Mouse (Mus musculus) ES-CJ7 (cell line): ENCODE results near the gene Acvr1c.
A peak's percentile ranks its signal among the peaks of the same experiment; 100 is the strongest.

Experiments used
- DNase-seq: peaks from one replicate; pipeline ENCODE4 v3.0.0; 2011; ENCODE audit warnings: low read depth, low spot score

The Acvr1c gene

DNA sequence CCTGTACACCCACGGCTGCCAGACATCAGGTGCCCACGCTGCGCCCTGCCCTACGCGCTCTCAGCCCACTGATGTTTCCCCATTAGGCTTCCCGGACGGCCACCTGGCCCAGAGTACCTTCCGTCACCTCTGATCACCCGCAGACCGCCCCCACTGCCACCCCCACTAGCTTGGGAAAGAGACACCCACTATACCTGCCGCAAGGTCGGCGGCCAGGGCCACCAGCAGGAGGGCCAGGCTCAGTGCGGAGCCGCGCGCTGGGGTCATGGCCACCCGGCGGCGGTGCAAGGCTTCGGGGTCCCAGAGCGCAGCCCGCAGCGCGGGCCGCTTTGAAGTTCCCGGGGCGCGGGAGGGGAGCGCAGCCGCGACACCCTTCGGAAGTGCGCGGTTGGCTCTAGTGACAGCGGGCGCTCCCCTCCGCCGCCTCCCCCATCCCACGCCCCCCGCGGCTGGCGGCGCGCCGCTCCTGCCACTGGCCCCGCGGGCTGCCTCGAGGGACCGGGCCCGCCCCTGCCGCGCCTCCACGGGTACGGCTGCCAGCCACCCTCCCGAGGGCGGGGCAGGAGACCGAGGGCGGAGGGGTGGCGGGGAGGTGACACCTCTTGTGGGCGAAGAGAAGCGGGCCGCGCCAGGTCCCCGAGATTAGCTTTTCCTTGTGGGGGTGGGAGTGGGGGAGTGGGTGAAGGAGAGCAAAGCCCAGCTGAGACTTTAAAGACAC lies at the start of gene Acvr1c:
Acvr1c (minus strand) TSS at position 482 of the 718 bp plus-strand sequence.
- DNase-seq: peak; percentile 9

DNA sequence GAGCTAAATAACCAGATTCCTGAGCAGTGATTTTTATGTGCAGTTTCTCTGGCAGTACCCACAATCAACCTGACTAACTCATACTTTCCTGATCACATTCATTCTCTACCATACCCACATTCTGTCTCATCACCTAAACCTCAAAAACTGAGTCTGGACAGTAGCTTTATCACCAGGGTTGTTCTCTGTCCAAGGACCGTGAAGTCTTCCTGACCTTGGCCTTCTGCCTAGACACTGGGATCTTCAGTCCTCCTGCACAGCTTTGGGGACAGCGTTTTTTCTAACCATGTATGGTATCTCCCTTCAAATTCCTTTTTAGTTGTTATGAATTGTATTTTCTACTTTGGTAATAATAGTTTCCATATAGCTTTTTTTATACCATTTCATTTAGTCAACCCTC lies 45.8 kb upstream of the Acvr1c start:
- DNase-seq: no peak

DNA sequence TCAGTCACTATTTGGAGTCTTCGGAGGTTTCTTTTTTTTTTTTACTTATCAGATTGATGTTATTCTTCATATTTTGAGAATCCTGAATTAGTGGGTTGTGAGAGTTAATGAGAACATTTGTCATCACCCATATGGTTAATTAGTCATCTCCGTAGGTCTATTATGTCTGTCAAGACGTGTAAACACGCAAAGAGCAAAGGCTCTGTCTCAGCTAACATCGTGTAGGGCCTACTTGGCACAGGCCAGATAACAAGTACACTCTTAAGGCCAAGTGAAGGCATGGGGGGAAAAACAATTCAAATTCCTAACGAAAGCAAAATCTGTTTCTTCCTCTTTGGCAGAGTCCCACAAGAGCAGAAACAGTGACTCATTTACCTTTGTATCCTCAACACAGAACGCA lies 30.9 kb upstream of the Acvr1c start:
- no peak for DNase-seq

DNA sequence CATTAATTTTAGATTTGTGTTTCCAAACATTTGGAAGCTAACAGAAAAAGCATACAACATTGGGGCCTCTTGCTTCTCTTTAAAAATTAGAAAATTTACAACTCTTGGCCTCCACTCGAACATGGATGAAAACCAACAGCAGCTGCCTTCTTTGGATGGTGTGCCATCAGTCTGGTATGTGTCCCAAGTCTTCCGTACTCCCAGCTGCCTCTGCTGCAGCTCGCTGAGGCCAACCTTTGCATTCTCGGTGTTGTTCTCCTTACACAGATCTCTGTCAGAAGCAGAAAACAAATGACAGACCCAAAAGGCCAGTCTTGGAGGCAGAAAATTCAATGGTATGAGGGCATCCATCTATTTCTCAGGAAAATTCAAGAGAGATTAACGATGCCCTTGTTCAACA lies 22.3 kb upstream of the Acvr1c start:
- no peak for DNase-seq

DNA sequence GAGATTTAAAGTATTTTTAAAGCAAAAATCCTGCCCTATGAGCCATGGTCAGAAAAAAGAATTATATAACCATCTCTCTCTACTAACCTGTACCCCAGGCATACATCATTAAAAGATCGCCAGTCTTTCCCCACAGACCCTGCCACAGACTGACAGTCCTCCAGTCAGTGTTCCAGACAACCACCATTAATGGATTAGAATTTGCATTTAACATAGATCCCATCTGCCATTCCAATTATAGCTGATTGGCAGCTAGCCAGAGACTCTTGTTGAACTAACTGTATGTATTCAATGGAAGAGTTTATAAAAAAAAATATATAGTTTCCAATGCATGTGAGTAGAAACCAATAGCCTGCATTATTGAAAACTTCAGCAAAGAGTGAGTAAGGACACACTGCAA lies 21.8 kb upstream of the Acvr1c start:
- DNase-seq: no peak

DNA sequence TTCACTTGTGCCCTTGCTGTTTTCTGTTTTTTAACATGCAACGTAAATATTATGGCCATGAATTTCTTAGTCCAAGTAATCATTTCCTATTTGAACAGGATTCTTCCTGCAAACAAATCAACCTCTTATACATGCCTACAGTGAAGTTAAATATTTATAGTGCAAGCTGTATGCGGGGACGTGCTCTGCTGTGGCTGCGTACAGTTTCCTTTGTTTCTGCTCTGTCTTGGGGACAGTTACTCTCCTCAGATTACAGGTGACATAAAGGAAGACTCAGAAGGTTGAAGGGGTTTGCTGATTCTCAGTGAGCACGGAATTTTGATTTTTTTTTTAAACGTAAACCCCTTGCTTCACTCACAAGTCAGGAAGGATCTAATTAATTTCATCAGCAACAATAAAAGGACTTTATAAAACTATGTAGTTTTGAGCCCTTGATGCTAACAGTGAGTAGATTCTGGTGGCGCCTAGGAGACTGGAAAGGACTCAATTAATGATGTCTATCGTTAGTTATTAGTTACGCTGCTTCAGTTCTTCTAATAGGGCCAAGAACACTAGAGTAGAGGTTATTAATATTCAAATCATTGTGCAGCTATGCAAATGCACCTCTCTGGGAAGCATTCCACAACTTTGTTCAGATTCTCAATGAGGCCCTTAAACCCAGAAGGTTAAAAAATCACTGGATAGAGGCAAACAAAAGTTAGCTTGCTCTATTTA lies 19.9 kb upstream of the Acvr1c start:
- DNase-seq: no peak

DNA sequence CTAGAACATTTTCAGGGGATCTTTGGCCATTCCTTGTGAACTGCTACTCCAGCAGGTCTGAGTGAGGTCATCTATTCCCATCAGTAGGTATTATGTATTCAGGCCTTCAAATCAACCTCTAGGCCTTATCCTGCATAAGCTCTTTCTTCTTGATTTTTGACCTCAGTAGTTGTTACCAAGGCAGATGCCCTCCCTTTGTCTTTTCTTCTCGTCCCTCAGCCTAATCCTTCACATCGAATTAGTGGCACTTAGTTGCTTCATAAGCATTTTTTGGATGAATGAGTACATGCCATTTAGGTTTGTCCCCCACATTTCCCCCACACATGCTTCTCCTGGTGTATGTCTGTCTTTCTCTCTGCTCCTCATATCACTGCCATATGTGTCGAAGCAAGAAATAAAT lies 8.5 kb upstream of the Acvr1c start:
- no peak for DNase-seq

DNA sequence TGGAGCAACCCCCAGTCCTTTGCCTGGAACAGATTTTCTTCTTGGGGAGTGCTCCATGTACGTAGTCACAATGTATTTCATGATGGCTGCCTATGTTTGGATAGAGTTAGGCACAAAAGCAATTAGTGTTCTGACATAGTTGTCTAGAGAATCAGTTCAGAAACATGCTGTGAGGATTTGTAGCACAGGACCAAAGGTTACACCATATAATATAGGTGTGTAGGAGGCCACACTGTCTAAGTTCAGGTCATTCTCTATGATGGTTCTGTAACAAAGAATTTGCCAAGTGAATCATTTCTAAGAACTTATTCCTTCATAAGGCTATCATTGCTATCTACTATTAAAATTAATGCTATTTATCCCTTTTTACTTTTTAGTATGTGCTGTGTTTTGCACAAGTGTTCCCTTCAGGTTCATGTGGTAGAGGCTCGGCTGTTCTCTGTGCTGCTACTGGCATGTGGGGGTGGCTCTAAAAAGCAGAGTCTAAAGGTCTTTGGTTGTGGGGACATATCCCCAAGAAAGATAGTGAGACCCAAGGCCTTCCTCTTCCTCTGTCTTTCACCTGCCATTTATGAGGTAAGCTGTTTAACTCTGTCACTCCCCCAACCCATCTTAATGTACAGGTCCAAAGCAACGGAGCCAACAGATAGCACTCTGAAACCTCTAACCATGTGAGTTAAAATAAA lies 3.8 kb upstream of the Acvr1c start:
- no peak for DNase-seq

DNA sequence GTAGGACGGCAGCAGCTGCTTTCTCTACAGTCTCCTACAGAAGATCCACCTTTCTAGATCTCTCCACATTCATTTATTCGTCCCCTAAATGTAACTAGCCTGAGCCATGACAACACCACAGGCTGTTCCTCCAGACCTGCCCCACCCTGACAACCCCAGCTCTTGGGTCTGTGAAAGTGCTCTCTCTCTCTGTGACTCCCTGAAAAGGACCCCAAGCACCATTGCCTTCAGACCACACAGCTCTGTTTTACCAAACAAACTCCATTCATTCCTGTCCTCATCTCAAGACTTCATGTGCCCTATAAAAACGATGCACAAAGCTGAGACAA lies 401 bp upstream of the Acvr1c start:
- peak; percentile 11 for DNase-seq

DNA sequence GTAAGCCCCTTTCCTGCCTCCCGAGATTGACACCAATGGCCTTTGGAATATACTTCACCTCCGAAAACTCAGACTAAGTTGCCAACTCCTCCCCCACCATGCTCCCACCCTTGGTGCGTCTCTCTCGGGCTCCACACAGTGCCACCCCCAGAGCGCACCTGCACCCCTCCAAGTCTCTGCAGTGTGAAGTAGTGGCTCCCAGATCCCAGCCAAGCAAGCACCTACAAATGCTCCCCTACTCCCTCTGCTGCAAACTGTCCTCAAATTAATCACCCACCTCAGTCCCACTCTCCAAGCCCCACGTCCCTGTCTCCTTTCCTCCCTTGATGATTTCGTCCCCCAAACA lies 654 bp downstream of the Acvr1c start:
- DNase-seq: no peak

DNA sequence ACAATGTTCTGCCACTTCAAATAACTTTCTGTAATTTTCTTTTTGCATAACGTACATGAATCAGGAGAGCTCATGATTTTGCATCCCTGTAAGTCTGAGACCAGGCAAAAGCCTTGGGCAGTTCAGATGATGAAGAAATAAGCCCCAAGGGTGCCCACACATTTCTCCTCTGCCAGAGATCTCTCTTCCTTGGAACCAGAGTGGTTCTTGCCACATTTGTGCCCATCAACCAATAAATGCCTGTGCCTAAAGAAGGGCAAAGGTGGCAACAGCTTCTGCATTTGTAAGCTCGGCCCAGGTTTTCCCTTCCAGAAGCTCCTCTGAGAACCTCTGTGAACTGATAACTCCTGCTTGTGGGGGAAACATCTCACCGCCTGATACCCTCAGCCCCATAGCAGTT lies 3.3 kb downstream of the Acvr1c start:
- DNase-seq: no peak

DNA sequence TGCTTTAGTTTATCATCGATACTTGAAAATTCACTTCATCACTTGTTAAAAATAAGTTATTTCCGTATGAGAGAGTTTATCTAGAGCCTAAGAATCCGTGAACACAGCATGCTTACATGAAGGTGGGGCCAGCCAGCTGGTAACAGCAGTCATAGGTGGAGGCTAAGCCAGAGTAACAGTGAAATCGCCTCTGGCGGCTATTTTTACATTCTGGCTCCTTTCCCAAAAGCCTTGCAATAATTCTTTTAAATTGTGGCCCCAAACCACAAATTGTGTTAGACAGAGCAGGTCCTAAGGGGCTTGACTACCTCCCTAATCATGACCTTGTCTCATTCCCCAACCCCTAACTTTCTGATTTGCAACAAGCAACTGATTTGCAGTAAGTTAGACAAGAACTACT lies 4.8 kb downstream of the Acvr1c start:
- no peak for DNase-seq

DNA sequence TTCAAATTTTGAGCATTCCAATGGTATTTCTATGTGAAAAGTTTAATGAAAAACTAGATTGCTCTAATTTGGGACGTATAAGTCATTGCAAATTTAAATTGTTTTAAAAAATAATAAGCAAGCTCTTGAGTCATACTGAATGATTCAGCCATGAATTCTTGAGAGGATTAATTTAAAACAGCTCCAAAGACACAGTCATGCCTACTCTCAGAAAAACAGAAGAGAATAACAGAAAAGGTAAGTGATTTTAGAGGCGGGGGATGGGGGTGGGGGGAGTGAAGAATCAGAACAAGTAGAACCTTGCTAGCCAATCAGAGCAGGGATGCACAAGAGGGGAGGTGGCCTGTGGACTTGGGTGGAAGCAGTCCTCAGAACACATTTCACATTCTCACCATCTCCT lies 7.0 kb downstream of the Acvr1c start:
- DNase-seq: no peak

DNA sequence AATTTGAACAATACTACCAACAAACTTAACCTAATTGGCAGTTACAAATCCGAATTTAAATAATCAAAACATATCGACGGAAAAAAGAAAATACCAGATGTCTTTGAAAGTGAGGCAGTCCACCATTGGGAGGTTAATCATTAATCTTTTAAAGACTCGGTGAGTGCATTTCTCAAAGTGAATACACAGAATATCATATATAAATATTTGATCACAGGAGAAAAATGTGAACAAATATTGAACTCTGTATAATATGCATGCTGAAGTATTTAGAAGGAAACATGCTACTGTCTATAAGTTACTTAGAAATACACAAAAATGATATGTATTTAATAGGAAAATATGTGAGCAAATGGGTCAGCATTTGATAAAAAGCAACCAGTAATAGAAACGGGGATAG lies 21.0 kb downstream of the Acvr1c start:
- DNase-seq: no peak

DNA sequence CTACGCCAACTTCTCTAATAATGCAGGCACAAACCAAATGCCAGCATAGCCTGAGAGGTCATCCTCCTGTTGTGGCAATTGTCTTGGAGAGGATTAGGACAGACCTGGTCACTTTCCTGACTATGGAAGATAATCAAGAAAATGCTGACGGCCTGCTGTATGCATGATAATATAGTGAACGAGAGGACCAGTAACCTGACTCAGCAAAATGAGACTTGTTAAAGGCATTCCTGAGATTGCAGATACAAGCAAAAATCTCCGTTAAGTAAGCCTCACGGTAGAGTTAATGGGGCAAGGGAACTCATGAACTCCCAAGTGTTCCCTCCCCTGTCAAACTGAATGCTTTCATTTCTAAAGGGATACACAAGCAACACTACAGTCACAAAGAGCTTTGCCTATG lies 28.1 kb downstream of the Acvr1c start:
- DNase-seq: no peak

DNA sequence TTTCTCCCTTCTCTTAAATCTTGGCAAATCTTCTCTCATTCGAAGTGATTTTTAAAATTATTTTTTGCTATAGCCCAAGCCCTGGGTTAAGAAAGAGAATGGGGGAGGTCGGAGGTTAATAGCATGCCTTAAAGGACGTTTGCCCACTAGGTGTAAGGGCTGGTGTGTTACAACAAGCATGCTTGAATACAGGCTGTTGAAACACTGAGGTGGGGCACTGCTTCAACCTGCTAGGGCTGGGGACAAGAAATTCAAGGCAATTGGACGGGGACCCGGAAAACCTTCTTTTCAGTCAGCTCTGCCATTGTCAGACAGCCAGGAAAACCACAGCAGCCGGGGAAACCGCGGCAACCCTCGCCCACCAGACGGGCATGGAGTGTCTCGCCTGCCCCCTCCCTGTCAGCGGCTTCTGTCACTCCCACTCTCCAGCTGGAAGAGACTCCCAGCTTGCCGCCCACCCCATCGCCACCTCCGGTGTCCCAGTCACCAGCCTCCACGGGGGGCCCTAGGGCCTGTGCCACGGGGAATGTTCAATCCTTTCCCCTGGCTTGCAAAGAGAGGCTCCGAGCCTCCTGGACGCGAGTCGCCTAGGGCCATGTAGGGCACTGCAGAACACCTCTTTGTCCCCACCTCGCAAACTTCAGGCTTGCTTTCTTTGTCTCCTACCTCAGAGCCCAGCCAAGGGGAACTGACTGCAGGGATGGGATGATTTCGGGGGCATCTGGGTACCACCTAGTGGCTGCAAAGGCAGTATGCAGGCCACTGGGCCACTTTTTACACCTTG lies 33.4 kb downstream of the Acvr1c start:
- DNase-seq: peak; percentile 53

DNA sequence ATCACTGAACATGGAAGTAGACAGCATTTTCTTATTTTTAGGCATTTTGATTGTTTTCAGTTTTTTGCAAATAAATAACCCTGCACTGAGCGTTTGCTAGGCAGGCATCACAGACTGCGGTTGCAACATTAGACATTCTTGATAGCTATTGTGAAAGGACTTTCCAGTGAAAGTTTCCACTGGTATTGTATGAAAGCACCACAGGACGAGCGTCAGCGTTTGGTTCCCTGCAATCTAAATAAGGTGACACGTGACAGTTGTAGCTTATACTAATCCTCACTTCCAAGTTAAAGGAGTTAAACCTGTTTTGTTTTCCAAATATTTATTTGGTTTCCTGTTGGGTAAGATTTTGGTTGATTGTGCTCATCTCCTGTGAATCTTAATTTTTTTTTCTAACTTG lies 34.4 kb downstream of the Acvr1c start:
- DNase-seq: no peak

DNA sequence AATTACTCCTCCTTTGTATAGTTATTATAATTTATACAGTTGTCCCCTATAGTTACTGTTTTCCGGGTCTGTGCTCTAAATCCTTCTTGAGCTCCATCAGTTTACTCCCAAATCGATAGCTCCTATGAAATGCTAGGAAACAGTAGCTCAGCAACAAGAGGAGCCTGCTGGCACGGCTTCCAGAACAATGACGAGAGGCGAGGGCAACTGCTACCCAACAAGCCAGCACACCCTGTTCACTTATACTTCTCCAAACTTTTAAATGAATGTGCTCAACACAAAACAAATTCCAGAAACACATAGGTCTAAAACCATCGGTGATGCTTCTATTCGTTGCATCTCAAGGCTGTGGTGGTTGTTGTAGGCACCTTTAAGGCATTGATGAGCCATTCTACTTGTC lies 41.5 kb downstream of the Acvr1c start:
- no peak for DNase-seq

DNA sequence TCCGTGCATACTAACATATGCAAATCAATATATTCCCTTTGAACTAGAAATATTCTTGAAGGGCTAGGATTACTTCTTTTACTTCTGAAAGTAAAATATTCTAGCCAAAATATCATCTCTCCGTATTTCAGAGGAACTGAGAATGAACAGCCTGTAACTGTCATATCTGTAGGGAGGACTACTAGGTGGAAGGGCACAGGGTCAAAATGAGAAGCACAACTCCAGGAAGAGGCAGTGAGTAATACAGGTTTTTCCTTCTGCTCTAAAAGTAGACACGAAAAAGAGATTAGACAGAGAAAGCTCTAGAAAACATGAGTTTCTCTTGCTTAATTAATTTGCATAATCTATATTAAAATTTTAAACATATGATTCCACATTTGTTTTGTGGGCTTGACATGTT lies 48.0 kb downstream of the Acvr1c start:
- DNase-seq: no peak

DNA sequence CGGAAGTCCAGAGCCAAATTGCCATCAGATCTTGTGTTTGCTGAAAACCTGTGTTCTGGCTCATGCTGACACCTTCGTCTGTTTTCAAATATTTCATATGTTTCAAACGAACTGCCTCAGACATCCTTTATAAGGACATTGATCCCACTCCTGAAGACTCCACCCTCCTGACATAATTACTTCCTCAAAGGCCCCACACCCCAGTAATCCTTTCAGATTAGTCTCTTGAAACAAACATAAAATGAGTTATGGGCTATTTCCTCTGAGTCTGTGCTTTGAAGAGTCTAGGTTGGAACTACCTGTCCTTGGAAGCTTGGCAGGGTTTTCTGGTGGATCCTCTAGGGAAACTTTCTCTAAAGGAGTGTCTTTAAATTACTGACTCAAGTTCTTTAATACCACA lies 53.2 kb downstream of the Acvr1c start:
- DNase-seq: no peak

DNA sequence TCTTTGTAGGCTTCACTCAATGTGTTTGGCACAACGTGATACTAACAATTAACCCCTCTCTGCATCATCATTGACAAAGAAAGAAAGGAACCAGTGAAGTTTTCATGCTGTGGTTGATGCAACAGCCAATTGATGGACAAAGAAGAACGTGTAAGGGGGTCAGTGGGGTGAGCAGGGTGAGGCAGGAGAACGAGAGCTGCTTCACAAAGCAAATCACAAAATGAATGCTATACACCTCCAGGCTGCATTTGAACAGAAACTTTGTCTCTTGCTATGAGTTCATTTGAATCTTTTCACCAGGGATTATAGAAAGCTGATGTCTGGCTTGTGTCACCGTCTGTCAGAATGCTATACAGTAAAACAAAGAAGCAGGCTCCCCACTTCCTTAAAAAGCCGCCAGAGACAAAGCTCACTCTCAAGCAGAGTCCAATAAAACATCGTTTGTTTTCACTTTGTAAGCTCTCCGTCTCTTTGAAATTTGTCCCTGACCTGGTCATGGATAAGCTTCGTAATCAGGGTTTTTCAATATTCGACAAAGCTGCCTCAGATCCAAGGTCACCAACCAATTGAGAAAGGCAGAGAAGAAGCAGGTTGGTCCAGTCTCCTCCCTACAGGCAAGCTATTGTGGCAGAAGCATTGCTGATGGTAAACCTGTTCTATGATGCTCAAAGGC lies 67.8 kb downstream of the Acvr1c start:
- no peak for DNase-seq

DNA sequence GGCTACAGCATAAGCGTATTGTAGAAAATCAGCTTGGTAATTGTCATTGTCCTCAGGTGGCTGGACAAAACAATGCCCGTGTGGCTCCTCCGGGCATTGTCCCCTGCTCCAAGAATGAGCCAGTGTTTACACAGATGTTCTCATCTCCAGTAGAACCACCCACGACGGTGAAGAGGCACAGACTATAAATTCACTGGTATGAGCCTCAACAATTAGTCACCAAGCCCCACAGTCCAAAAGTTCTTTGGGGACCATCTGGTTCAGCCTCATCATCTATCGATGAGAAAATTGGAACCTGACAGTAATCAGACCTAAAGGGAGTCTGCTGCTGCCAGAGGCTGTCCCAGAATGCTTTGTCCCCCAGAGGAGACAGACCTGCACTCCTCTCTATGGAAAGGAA lies 68.4 kb downstream of the Acvr1c start:
- DNase-seq: no peak
